Mouse (Mus musculus) spleen, postnatal 4 days (tissue): ENCODE data around the gene Daxx.
A peak's percentile ranks its signal among the peaks of the same experiment; 100 is the strongest.
"Not testable (repeated sequence)": the region's sequence is repeated elsewhere in the genome, so short reads cannot be mapped to it uniquely, and the experiment has no call there.

ENCODE experiments used
- DNase-seq, 2 experiments: peaks; one replicate each; pipeline ENCODE4 v3.0.0; 2022; ENCODE audit warnings: low spot score in 2 of 2

The Daxx gene

DNA sequence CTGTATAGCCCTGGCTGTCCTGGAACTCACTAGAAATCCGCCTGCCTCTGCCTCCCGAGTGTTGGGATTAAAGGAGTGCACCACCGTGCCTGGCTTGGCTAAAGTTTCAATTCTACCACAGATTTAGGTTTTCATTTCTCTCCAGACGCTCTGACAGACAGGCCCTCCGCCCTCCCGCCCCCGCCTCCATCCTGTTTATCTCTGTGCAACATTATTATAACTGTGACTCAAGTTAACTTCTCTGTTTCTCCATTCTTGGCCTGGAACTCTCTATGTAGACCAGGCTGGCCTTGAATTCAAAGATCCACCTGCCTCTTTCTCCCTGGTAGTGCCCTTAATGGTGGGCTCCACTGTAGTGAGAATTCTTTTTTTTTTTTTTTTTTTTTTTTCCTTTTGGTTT is 6.7 kb upstream of the Daxx start:
- no peak for DNase-seq

DNA sequence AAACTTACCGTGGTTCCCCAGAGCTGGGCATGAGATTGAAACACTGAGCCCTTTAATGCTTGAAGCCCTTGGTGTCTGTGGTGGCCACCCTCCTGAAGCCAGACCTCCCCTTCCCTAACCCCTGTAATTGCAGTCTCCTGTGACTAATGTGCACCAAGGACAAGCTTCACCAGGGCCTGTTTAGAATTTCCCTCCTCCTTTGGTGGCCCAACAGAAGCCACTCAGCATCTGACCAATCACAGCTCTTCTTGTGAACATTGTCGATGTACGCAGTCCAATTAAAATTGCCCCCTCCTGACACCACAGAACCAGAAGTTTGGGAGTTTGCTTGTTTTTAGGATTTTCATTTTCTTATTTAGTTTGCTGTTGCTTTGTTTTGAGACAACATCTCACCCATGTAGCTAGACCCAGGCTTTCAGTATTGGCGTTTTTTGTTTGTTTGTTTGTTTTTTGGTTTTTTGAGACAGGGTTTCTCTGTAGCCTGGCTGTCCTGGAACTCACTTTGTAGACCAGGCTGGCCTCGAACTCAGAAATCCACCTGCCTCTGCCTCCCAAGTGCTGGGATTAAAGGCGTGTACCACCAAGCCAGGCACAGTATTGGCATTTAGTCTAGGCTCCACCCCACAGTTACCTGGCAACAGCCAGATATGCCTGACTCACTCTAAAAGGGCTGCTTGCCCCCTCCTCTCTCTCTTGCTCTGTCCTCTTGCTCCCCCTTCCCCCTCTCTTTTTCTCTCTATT is 5.1 kb upstream of the Daxx start:
- DNase-seq, result not testable (repeated sequence)

DNA sequence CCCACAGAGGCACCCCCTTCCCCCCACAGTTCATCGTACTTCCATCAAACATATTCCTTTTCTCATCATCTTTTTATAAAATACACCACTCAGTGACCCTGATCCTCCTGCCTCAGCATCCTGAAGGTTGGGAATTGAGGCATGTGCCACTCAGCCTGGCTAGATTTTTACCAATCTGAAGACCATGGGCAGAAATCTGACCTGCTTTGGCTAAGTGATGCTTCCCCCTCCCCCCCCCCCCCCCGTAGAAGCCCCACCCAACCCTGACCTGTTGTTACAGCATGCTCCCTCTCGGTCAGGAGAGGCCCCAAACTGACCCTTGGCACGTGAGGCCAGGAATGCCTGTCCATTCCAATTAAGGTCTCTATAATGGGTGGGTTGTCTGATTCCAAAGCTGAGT is 4.4 kb upstream of the Daxx start, which contains the start of gene Platr17:
Gene Platr17, plus strand, starts transcription at position 301 of the 400 bp plus-strand sequence.
- DNase-seq, result not testable (repeated sequence)

DNA sequence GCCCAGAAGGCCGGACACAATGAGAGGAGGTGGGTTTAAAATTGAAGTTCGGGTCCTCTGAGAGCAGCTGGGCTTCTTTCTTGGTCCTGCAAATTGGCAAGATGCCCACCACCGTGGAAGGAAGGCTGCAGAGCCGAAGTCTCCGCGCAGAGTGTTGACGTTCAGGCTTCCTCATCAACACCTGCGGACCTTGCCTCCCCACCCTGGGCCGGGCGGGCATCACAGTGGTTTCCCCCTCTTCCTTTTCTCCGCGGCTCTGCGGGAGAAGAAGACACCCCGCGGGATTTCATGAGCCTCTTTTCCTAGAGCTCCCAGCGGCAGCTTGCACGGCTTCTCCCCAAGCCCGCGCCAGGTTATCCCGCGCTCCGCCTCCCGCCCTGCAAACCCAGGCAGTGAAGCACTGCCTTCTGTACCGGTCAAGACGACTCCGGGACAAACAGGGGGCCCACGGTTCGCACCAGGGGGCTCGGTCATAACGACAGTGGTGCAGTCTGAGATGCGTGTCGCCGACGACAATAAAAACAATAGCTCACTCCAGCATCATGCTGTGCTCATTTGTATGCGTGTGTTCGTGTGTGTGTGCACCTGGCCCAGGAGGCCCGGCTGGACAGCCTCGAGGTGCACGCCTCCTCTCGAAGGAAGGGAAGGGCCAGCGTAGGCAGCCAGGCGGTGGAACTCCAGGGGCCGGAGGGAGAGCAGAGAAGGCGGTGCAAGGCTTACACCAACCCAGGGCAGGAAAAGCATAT is 710 bp upstream of the Daxx start:
- peak; percentile 56 to 83 for DNase-seq

DNA sequence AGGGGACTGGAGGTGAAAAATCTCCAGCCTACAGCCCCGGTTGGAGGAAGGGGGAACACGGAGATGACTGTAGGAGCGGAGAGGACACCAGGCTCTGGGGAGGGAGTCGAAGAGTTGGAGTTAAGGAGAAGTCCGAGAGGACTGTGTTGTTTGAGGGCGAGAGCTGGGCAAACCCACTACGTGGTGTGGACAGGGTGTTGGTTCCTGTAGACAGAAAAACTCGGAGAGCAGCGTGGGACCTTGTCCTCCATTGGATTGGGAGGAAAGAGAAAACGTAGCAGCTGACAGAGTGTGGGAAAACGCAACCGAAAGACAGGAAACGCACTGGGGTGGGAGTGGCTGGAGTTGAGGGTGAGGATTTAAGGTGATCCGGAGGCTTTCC is 646 bp downstream of the Daxx start:
- no peak for DNase-seq

DNA sequence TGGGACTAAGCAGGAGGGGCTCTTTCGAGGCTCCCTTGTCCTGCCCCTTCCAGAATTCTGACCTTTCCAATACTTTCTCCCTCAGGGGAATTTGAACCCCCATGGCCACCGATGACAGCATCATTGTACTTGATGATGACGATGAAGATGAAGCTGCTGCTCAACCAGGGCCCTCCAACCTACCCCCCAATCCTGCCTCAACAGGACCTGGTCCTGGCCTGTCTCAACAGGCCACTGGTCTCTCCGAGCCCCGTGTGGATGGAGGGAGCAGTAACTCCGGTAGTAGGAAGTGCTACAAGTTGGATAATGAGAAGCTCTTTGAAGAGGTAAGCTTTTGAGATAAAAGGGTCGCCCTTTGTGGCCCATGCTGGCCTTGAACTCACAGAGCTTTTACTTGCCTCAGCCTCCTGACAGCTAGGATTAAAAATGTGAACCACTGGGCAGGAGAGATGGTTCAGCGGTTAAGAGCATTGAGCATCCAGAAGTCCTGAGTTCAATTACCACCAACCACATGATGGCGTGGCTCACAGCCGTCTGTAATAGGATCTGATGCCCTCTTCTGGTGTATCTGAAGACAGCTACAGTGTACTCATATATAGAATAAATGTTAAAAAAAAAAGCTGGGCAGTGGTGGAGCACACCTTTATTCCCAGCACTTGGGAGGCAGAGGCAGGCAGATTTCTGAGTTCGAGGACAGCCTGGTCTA is 1.3 kb downstream of the Daxx start:
- DNase-seq, result no peak

DNA sequence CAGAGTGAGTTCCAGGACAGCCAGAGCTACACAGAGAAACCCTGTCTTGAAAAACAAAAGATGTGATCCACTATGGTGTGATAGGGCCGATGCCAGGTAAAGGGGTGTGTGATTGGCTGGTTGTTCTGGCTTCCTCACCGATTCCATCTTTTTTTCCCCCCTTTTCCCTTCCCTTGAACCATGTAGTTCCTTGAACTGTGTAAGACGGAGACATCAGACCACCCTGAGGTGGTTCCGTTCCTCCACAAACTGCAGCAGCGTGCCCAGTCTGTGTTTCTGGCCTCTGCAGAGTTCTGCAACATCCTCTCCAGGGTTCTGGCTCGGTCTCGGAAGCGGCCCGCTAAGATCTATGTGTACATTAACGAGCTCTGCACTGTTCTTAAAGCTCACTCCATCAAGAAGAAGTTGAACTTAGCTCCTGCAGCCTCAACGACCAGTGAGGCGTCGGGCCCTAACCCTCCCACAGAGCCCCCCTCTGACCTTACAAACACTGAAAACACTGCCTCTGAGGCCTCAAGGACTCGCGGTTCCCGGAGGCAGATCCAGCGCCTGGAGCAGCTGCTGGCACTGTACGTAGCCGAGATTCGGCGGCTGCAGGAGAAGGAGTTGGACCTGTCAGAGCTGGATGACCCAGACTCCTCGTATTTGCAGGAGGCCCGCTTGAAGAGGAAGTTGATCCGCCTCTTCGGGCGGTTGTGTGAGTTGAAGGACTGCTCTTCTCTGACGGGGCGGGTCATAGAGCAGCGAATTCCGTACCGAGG is 2.0 kb downstream of the Daxx start:
- DNase-seq, result no peak

DNA sequence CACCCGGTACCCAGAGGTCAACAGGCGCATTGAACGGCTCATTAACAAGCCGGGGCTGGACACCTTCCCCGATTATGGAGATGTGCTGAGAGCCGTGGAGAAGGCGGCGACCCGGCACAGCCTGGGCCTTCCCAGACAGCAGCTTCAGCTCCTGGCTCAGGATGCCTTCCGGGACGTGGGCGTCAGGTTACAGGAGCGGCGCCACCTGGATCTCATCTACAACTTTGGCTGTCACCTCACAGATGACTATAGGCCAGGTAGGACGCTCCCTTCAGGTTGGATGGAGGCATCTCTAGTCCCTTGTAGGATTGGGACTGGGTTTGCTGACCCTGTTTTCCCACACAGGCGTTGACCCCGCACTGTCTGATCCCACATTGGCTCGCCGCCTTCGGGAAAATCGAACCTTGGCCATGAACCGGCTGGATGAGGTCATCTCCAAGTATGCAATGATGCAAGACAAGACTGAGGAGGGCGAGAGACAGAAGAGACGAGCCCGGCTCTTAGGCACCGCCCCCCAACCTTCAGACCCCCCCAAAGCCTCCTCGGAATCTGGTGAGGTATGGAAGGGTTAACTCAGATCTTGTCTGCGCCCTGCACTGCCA is 2.7 kb downstream of the Daxx start:
- no peak for DNase-seq

DNA sequence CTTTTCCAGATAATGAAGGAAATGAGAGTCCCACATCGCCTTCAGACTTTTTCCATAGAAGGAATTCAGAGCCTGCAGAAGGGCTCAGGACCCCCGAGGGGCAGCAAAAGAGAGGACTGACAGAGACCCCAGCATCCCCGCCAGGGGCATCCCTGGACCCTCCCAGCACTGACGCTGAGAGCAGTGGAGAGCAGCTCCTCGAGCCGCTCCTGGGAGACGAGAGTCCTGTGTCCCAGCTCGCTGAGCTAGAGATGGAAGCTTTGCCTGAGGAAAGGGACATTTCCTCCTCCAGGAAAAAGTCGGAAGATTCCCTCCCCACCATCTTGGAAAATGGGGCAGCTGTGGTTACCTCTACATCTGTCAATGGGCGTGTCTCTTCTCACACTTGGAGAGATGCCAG is 4.0 kb downstream of the Daxx start:
- DNase-seq, result no peak

DNA sequence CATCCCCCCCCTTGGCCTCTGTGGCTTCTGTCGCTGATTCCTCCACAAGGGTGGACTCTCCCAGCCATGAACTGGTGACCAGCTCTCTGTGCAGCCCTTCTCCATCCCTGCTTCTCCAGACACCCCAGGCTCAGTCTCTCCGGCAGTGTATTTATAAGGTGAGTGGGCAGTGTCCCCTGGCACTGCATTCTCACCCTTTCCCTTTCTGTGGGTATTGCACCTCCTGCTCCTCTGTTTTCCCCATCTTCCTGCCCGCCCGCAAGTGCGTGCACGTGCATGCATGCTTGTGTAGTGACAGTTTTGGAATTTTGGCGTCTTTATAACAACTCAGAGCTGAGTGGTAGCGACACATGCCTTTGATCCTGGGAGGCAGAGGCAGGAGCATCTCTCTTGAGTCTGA is 4.7 kb downstream of the Daxx start:
- DNase-seq, result no peak

DNA sequence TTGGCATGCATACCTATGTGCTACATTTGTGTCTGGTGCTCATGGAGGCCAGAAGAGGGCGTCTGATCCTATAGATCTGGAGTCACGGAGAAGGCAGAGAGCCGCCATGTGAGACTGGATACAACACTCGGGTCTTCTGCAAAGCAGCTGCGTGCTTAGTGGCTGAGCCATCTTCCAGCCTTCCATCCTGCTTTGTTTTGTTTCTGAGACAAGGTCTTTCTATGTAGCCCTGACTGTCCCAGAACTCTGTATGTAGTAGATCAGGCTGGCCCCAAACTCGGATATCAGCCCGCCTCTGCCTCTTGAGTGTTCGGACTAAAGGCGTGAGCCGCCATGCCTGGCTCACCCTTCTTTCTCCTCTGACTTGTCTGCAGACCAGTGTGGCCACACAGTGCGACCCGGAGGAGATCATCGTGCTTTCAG is 5.8 kb downstream of the Daxx start:
- DNase-seq, result peak; percentile 16 to 65

DNA sequence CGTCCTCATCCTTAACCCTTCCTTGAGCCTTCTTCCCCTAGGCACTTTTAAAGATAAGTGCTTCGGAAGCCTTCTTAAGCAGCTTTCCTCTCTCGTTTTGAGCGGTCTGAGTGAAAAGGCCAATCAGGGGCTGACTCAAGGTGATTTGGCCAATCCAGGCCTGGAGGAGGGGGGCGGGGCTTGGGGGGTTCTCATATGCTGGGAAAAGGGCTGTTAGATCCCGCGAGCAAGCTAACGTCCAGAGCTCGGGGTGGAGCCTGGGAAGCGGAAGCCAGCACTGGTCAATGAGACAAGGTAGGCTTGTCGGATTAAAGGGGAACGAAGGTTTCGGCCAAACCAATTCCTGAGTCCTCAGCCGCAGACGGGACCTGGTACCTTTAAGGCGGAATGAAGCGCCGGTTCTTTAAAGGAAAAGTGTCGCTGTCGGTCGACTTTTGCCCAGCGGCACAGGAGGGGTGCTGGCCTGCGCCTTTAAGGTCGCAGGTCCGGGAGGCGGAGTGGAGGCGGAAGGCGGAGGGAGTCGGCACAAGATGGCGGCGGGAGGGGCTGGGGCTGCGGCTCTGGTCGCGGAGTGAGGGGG is 6.5 kb downstream of the Daxx start, which contains the start of the genes Tapbp and Zbtb22:
Gene Tapbp, plus strand, starts transcription at position 229 of the 580 bp plus-strand sequence.
Gene Zbtb22, plus strand, starts transcription at position 234 of the 580 bp plus-strand sequence.
- peak; percentile 92 to 95 for DNase-seq

DNA sequence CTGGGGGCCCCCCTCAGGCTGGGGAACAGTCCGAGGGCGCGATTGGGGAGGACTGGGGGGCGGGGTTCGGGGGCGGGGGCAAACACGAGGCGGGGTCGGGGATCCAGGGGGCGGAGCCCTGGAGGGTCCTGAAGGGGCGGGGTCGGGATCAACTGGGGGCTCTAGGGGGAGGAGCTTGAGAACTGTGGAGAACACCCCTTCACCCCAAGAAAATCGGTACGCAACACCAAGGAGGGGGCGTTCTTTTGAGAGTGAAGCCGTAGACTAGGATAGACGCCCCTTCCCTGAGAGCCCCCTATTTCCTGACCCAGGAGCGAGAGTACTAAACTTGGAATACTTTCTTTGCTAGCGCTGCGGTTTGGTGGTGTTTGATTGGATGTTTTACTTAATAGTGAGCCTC is 7.1 kb downstream of the Daxx start:
- no peak for DNase-seq

DNA sequence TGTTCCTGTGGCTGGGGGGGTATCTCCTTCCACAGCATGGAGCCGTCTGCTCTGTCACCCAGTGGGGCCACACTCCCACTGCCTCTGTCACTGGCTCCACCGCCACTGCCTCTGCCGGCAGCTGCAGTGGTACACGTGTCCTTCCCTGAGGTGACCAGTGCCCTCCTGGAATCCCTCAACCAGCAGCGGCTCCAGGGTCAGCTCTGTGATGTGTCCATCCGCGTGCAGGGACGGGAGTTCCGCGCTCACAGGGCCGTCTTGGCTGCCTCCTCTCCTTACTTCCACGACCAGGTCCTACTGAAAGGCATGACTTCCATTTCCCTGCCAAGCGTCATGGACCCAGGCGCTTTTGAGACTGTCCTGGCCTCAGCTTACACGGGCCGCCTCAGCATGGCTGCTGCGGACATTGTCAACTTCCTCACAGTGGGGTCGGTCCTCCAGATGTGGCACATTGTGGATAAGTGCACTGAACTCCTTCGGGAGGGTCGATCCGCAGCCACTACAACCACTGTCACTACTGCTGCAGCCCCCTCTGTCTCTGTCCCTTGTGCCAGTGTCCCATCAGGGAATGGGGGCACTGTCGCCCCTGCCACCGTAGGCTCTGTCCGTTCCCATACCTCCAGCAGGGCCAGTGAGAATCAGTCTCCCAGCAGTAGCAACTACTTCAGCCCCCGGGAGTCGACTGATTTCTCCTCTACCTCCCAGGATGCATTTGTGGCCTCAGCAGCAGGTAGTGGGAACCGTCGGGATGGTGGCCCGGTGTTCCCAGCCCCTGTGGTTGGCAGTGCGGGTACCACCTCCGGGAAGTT is 7.8 kb downstream of the Daxx start:
- DNase-seq, result peak; percentile 26 to 66

DNA sequence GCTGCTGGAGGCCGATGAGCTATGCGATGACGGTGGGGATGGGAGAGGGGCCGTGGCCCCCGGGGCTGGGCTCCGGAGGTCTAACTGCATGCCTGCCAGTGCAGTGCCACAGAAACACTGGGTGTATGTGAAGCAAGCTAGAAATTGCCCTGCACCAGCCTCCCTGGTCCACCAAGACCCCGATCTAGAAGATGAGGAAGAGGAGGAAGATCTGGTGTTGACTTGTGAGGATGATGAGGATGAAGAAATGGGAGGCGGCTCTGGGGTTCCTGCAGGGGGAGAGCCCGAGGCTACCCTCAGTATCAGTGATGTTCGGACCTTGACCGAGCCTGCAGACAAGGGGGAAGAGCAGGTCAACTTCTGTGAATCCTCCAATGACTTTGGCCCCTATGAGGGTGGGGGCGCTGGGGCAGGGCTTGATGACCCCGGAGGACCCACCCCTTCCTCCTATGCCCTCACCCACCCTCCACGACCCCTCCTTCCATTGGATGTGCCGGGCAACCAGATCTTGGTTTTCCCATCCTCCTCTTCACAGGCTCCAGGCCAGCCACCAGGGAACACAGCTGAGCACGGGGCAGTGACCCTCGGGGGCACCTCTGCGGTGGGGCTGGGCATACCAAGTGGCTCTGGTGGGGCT is 8.6 kb downstream of the Daxx start:
- peak in 1 of 2 experiments; percentile 67 for DNase-seq

DNA sequence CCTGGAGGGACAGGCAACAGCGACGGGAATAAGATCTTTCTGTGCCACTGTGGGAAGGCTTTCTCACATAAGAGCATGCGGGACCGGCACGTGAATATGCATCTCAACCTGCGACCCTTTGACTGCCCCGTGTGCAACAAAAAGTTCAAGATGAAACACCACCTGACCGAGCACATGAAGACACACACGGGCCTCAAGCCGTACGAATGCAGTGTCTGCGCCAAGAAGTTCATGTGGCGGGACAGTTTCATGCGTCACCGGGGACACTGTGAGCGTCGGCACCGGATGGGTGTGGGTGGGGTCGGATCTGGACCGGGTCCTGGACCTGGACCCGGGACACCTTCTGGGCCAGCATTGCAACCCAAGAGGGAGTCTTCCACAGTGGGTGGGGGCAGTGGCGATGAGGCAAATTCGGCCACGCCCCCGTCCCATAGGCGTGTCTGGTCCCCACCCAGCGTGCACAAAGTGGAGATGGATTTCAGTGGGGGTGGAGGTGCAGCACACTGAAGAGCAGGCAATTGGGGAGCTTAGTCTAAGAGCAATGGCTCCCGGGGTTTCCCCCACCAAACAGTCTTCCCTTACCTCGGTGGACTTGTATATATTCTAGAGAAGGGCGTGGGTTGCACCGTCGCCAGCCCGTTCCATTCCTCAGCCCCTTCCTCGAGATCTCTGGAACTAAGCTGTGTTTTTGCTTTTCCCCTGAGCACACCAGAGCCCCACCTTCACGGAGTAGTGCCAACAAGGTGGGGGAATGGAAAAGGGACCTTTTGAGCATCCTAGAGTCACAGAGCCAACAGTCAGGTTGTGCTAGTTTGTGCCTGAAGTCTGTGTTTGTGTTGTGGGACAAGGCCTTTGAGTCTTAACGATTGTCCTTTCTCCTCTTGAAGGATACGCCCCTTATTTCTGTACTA is 9.3 kb downstream of the Daxx start:
- peak; percentile 53 to 75 for DNase-seq

DNA sequence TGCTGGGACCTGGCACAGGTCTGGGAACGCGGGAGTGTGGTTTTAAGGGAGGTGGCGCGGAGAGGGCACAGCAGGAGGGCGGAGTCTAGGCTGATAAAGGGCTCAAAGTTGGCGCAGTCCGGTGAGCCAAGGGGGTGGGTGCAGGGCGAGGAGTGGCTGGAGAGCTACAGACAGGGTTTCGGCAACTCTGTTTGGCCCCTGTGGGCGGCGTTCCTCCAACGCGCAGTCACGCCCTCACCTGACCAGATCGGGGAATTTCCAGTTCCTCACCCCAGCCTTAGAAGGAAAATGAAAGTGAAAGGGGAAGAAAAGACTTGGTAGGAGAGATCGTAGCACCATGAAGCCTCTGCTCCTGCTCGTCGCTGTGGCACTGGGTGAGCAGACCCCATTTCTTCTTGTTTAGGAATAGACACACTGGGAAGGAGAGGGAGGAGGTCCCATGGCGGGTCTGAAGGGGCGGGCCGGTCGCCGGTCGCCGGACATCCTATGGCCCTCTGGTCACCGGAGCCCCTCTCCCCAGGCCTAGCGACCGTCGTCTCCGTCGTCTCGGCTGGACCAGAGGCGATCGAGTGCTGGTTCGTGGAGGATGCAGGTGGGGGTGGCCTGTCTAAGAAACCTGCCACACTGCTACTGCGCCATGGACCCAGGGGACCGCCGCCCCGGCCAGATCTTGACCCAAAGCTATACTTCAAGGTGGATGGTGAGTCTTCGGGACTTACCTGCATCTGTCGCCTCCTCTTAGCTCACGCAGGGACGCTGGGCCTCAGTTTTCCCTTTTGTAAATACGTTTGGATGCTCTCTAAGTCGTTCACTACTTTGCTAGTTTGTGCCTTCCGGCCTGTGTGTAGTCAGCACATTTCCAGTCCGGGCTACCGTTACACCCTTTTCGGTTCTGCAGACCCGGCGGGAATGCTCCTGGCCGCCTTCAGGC is 10.4 kb downstream of the Daxx start:
- peak; percentile 89 to 91 for DNase-seq
